ENCODE assay signal across 8 mouse cellular contexts in the genomic region with DNA sequence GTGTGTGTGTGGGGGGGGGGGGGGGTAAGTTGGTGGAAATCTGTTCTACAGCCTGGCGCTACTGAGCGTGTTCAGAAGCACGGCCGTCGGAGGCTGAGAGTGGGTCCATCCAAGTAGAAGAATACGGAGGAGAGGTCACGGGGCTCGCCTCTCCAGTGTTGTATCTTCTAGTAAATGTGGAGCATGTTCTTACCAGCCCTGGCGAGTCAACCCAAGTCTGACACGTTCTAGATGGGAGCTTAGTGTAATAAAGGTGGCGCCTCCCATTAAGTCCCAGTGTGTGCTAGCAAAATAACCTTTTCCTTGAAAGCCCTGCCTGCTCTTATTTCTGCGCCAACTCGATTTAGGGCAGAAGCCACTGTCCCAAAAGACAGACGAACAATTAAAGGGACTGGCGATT. TPM values are rescaled to one million over a fixed set of nuclear protein-coding genes. Genes with fewer than 3 reads are reported as not detected.
"Had no signal": no experiment of that assay in that cellular context is flagged by ENCODE, and none has a peak within 500 bp of the region (broad histone marks: within the 10 kb centered on the region; RNA-seq: fewer than 3 reads in every experiment).

No protein-coding gene starts in this region.

- DNase-seq: kidney, adult 18-20 months; kidney, postnatal 14 days; lung, adult 2 months; lung, postnatal 36 days; right cerebral cortex, adult 18-20 months; right cerebral cortex, postnatal 25 days; thymus, postnatal 36 days had no signal

RNA-seq across cellular contexts. Expression of gene Svep1, which starts 29.4 kb away (rescaled TPM):
- total RNA-seq: megakaryocyte progenitor cell, adult 5-6 weeks had no signal
